Mouse (Mus musculus): ENCODE results near the gene Spty2d1. TPM values are rescaled to one million over a fixed set of nuclear protein-coding genes. Genes with fewer than 3 reads are reported as not detected.

Gene Spty2d1
- total and polyA plus RNA-seq, 3 experiments: 2.7 to 8.5 (median 6.9) TPM

- Histone ChIP-seq H3K4me3 (no peak overlapping the region), H3K27me3 (ENCODE audit: control insufficient read depth, insufficient read depth, low read length) (no peaks in the 10 kb centered on the region), H3K79me2 (replicated peaks; ENCODE audit: control insufficient read depth, insufficient read depth, low read length) (peaks cover 3% of the 10 kb centered on the region), H3K27ac (no peak overlapping the region), H3K36me3 (ENCODE audit: control insufficient read depth, insufficient read depth, low read length) (peaks cover 20% of the 10 kb centered on the region), H3K4me1 (ENCODE audit: control insufficient read depth, insufficient read depth, low read length) (peaks cover 20% of the 10 kb centered on the region), H3K9ac (ENCODE audit: low read depth, low read length) (no peak overlapping the region)
- intact Hi-C loops (cut with DNase I): no loop called here
- WGBS: 68% methylated on average over 4 of the region's 4 CpGs
- no peak for TF ChIP-seq POLR2A (IDR thresholded peaks at IDR 0.05; ENCODE audit: insufficient read depth, low read depth, low read length)
- no peak for DNase-seq
These were observed 6.3 kb downstream of the Spty2d1 start for GRCm38 (mm10) chr7:47001900-47002275.

GRCm38 (mm10) chr7:47001125-47001899, 6.9 kb downstream of the Spty2d1 start:
- H3K4me1 ChIP-seq (ENCODE audit: control insufficient read depth, insufficient read depth, low read length): peaks cover 20% of the 10 kb centered on the region
- 30% methylated on average over 5 of the region's 5 CpGs for WGBS
- no peak for DNase-seq
- no peak overlapping the region for H3K4me3 ChIP-seq
- peaks cover 3% of the 10 kb centered on the region for H3K79me2 ChIP-seq (replicated peaks; ENCODE audit: control insufficient read depth, insufficient read depth, low read length)
- no peaks in the 10 kb centered on the region for H3K27me3 ChIP-seq (ENCODE audit: control insufficient read depth, insufficient read depth, low read length)
- H3K9ac ChIP-seq (ENCODE audit: low read depth, low read length): no peak overlapping the region
- TF ChIP-seq EP300 (IDR thresholded peaks at IDR 0.05; ENCODE audit: insufficient read depth, low read depth, low read length): no peak
- no peak for TF ChIP-seq CTCF (IDR thresholded peaks at IDR 0.05)
- no peak for TF ChIP-seq POLR2A (IDR thresholded peaks at IDR 0.05; ENCODE audit: insufficient read depth, low read depth, low read length)
- intact Hi-C loops (cut with DNase I): no loop called here
- peaks cover 20% of the 10 kb centered on the region for H3K36me3 ChIP-seq (ENCODE audit: control insufficient read depth, insufficient read depth, low read length)
- H3K27ac ChIP-seq: peak overlapping the region; percentile 28; the same call in 1 of the 2 replicates

- intact Hi-C loops (cut with DNase I): no loop called here
- DNase-seq: no peak
- Histone ChIP-seq H3K79me2 (replicated peaks; ENCODE audit: control insufficient read depth, insufficient read depth, low read length) (peaks cover 3% of the 10 kb centered on the region), H3K9ac (ENCODE audit: low read depth, low read length) (no peak overlapping the region), H3K4me3 (no peak overlapping the region), H3K27ac (peak overlapping the region; percentile 28; the same call in 1 of the 2 replicates), H3K27me3 (ENCODE audit: control insufficient read depth, insufficient read depth, low read length) (no peaks in the 10 kb centered on the region), H3K4me1 (ENCODE audit: control insufficient read depth, insufficient read depth, low read length) (peaks cover 19% of the 10 kb centered on the region), H3K36me3 (ENCODE audit: control insufficient read depth, insufficient read depth, low read length) (peaks cover 20% of the 10 kb centered on the region)
- WGBS: 32% methylated on average over 3 of the region's 3 CpGs
- no peak for TF ChIP-seq CTCF (IDR thresholded peaks at IDR 0.05)
- no peak for TF ChIP-seq EP300 (IDR thresholded peaks at IDR 0.05; ENCODE audit: insufficient read depth, low read depth, low read length)
- TF ChIP-seq POLR2A (IDR thresholded peaks at IDR 0.05; ENCODE audit: insufficient read depth, low read depth, low read length): no peak
These were observed 7.6 kb downstream of the Spty2d1 start for GRCm38 (mm10) chr7:47000644-47000983.

GRCm38 (mm10) chr7:46999983-47000643, 8.1 kb downstream of the Spty2d1 start:
- intact Hi-C loops (cut with DNase I): no loop called here
- Histone ChIP-seq H3K4me1 (ENCODE audit: control insufficient read depth, insufficient read depth, low read length) (peaks cover 18% of the 10 kb centered on the region), H3K36me3 (ENCODE audit: control insufficient read depth, insufficient read depth, low read length) (peaks cover 20% of the 10 kb centered on the region), H3K79me2 (replicated peaks; ENCODE audit: control insufficient read depth, insufficient read depth, low read length) (peaks cover 3% of the 10 kb centered on the region; the same call in 1 of the 2 replicates), H3K9ac (ENCODE audit: low read depth, low read length) (no peak overlapping the region), H3K4me3 (no peak overlapping the region), H3K27ac (no peak overlapping the region; the same call in 1 of the 2 replicates), H3K27me3 (ENCODE audit: control insufficient read depth, insufficient read depth, low read length) (no peaks in the 10 kb centered on the region)
- DNase-seq: no peak
- TF ChIP-seq CTCF (IDR thresholded peaks at IDR 0.05) (no peak), POLR2A (IDR thresholded peaks at IDR 0.05; ENCODE audit: insufficient read depth, low read depth, low read length) (no peak), EP300 (IDR thresholded peaks at IDR 0.05; ENCODE audit: insufficient read depth, low read depth, low read length) (no peak)
- 62% methylated on average over 8 of the region's 8 CpGs for WGBS

GRCm38 (mm10) chr7:46998942-46999341, 9.3 kb downstream of the Spty2d1 start:
- DNase-seq: no peak
- H3K9ac ChIP-seq (ENCODE audit: low read depth, low read length): no peak overlapping the region
- 91% methylated on average over 2 of the region's 2 CpGs for WGBS
- H3K4me3 ChIP-seq: no peak overlapping the region
- H3K27me3 ChIP-seq (ENCODE audit: control insufficient read depth, insufficient read depth, low read length): no peaks in the 10 kb centered on the region
- no peak overlapping the region for H3K27ac ChIP-seq
- H3K36me3 ChIP-seq (ENCODE audit: control insufficient read depth, insufficient read depth, low read length): peaks cover 20% of the 10 kb centered on the region
- TF ChIP-seq POLR2A (IDR thresholded peaks at IDR 0.05; ENCODE audit: insufficient read depth, low read depth, low read length): no peak
- TF ChIP-seq EP300 (IDR thresholded peaks at IDR 0.05; ENCODE audit: insufficient read depth, low read depth, low read length): no peak
- no peak for TF ChIP-seq CTCF (IDR thresholded peaks at IDR 0.05)
- intact Hi-C loops (cut with DNase I): no loop called here
- H3K79me2 ChIP-seq (replicated peaks; ENCODE audit: control insufficient read depth, insufficient read depth, low read length): peaks cover 3% of the 10 kb centered on the region; the same call in 1 of the 2 replicates
- H3K4me1 ChIP-seq (ENCODE audit: control insufficient read depth, insufficient read depth, low read length): peaks cover 18% of the 10 kb centered on the region

Data from heart, adult 2 months (tissue).